Mouse (Mus musculus) B cell, adult (primary cell): ENCODE data around the gene Ntn5. TPM values are rescaled to one million over a fixed set of nuclear protein-coding genes. Genes with fewer than 3 reads are reported as not detected.

Source experiments
- total RNA-seq: library from RNA; stranded (reverse); gene quantifications from 4 replicates; pipeline ENCODE4 v1.2.4, GENCODE M21; 2023; ENCODE audit not compliant: inconsistent age

Gene Ntn5
- total RNA-seq: 0.42 TPM in 1 of 4 replicates, not detected in the others

GRCm38 (mm10) chr7:45683396-45684050, at the start of gene Ntn5:
TSS of gene Ntn5 (plus strand) at chr7:45684022.

GRCm38 (mm10) chr7:45639561-45640027, 44.2 kb upstream of the Ntn5 start, which contains the start of gene Mamstr:
TSS of gene Mamstr (plus strand) at chr7:45639977.

DNA sequence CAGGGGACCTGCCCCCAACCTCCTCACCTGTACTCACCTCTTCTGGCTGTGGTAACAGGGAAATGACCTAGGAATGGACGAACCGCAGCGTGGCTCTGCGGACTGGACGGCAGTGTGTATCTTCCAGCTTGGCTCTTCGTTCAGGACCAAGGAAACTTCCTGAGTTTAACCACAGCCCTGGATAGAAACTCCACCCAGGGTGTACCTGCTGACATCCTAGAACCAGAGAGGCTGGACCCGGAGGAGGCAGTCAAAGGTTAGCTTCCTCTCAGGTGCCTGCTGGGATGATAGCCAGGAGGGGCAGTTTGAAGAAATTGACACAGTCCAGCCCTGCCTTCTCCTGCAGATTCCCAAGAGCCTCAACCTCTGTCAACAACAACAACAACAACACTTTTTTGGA, 17.7 kb upstream of the Ntn5 start, which contains the start of gene Fut2:
Fut2 (minus strand) TSS at position 234 of the 400 bp plus-strand sequence.

DNA sequence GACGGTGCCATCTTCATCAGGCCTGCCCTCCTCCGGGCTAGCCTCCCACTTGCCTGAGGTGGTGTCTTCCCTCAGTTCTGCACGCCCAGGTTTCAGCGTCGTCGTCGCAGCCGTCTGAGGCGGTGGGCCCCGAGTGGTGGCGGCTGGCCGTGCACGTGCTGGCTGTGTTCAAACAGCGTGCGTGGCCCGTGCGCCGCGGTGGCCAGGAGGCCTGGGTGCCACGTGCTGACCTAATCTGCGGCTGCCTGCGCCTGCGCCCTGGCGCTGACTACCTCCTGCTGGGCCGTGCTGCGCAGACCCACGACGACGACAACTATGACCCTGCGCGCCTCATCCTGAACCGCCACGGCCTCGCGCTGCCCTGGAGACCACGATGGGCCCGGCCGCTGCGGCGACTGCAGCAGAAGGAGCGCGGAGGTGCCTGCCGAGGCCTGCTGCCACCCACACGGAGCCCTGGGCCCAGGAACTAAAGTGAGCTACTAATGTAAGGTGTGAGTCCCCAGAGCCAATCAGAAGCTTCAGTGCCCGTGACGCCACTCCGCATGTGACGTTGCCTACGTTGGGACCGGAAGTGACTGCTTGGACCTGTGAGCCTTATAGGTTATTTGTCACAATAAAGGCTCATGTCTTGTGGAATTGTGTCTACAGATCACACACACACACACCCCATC, 10.2 kb downstream of the Ntn5 start, which contains the start of gene Sec1:
Sec1 (minus strand) TSS at position 482 of the 671 bp plus-strand sequence.

GRCm38 (mm10) chr7:45699523-45700141, 15.8 kb downstream of the Ntn5 start, which contains the start of gene Car11:
TSS of gene Car11 (plus strand) at chr7:45699843.

GRCm38 (mm10) chr7:45704730-45705442, 21.1 kb downstream of the Ntn5 start, which contains the start of gene Dbp:
TSS of gene Dbp (plus strand) at chr7:45705088.

GRCm38 (mm10) chr7:45715090-45715708, 31.4 kb downstream of the Ntn5 start, which contains the start of gene Rpl18:
TSS of gene Rpl18 (plus strand) at chr7:45715457.

GRCm38 (mm10) chr7:45717918-45718297, 34.1 kb downstream of the Ntn5 start, which contains the start of gene Sphk2:
TSS of gene Sphk2 (minus strand) at chr7:45718002.

GRCm38 (mm10) chr7:45720413-45721233, 36.8 kb downstream of the Ntn5 start, which contains the start of gene Fam83e:
TSS of gene Fam83e (plus strand) at chr7:45721212.

GRCm38 (mm10) chr7:45725713-45726112, 41.9 kb downstream of the Ntn5 start, which contains the start of gene Spaca4:
TSS of gene Spaca4 (minus strand) at chr7:45725813.

Other genes starting within 250 kb of the Ntn5 start
- gene Gys1, start 249.2 kb upstream of the Ntn5 start, total RNA-seq: 15.2 to 19.8 TPM (median 17.4 TPM) in 4 replicates
- 38.2 to 60.2 TPM (median 47.5 TPM) in 4 replicates for gene Ruvbl2, start 245.9 kb upstream of the Ntn5 start, total RNA-seq
- 648 to 704 TPM (median 682 TPM) in 4 replicates for gene Ftl1, start 224.1 kb upstream of the Ntn5 start, total RNA-seq
- gene Bax, start 217.1 kb upstream of the Ntn5 start, total RNA-seq: 107 to 138 TPM (median 119 TPM) in 4 replicates
- gene Tulp2, start 202.1 kb upstream of the Ntn5 start, total RNA-seq: not detected in 4 replicates
- 0.77 to 1.8 TPM (median 0.98 TPM) in 4 replicates for gene Gm45808, start 197.2 kb upstream of the Ntn5 start, total RNA-seq
- gene Dhdh, start 195.2 kb upstream of the Ntn5 start, total RNA-seq: 2.9 to 3.9 TPM (median 3.5 TPM) in 4 replicates
- 76.1 to 93.0 TPM (median 84.2 TPM) in 4 replicates for gene Nucb1, start 173.6 kb upstream of the Ntn5 start, total RNA-seq
- gene Ppp1r15a, start 157.8 kb upstream of the Ntn5 start, total RNA-seq: 1,362 to 1,471 TPM (median 1,417 TPM) in 4 replicates
- gene Plekha4, start 157.7 kb upstream of the Ntn5 start, total RNA-seq: 0.83 to 4.6 TPM (median 2.2 TPM) in 4 replicates
- gene Hsd17b14, start 129.1 kb upstream of the Ntn5 start, total RNA-seq: not detected in 4 replicates
- gene Bcat2, start 113.9 kb upstream of the Ntn5 start, total RNA-seq: 27.1 to 39.9 TPM (median 32.9 TPM) in 4 replicates
- not detected in 4 replicates for gene Fgf21, start 68.5 kb upstream of the Ntn5 start, total RNA-seq
- not detected in 4 replicates for gene Fut1, start 66.7 kb upstream of the Ntn5 start, total RNA-seq
- gene Izumo1, start 62.2 kb upstream of the Ntn5 start, total RNA-seq: not detected in 4 replicates
- gene Rasip1, start 56.5 kb upstream of the Ntn5 start, total RNA-seq: 0.27 to 0.35 TPM in 2 of 4 replicates, not detected in the others
- gene Mamstr, start 44.0 kb upstream of the Ntn5 start, total RNA-seq: not detected in 4 replicates
- gene Fut2, start 17.6 kb upstream of the Ntn5 start, total RNA-seq: not detected in 4 replicates
- 0.27 TPM in 1 of 4 replicates, not detected in the others for gene Sec1, start 10.4 kb downstream of the Ntn5 start, total RNA-seq
- not detected in 4 replicates for gene Car11, start 15.8 kb downstream of the Ntn5 start, total RNA-seq
- gene Dbp, start 21.1 kb downstream of the Ntn5 start, total RNA-seq: 17.8 to 20.5 TPM (median 19.0 TPM) in 4 replicates
- gene Rpl18, start 31.4 kb downstream of the Ntn5 start, total RNA-seq: 2,003 to 2,338 TPM (median 2,227 TPM) in 4 replicates
- 30.8 to 37.6 TPM (median 33.8 TPM) in 4 replicates for gene Sphk2, start 34.0 kb downstream of the Ntn5 start, total RNA-seq
- 0.77 to 1.7 TPM (median 1.3 TPM) in 4 replicates for gene Fam83e, start 37.2 kb downstream of the Ntn5 start, total RNA-seq
- gene Spaca4, start 41.8 kb downstream of the Ntn5 start, total RNA-seq: not detected in 4 replicates
- gene Lmtk3, start 99.7 kb downstream of the Ntn5 start, total RNA-seq: 0.19 to 0.27 TPM (median 0.21 TPM) in 3 of 4 replicates, not detected in the other
- gene Sult2b1, start 100.6 kb downstream of the Ntn5 start, total RNA-seq: 1.3 to 1.9 TPM in 2 of 4 replicates, not detected in the others
- 136 to 151 TPM (median 143 TPM) in 4 replicates for gene Cyth2, start 130.6 kb downstream of the Ntn5 start, total RNA-seq
- gene Kcnj14, start 140.8 kb downstream of the Ntn5 start, total RNA-seq: 1.8 to 5.1 TPM (median 3.7 TPM) in 4 replicates
- 26.1 to 38.5 TPM (median 31.5 TPM) in 4 replicates for gene Grwd1, start 146.9 kb downstream of the Ntn5 start, total RNA-seq
- gene Kdelr1, start 188.8 kb downstream of the Ntn5 start, total RNA-seq: 58.3 to 59.3 TPM (median 58.7 TPM) in 4 replicates
- 0.29 to 0.55 TPM (median 0.35 TPM) in 4 replicates for gene Grin2d, start 194.4 kb downstream of the Ntn5 start, total RNA-seq
- gene Syngr4, start 212.7 kb downstream of the Ntn5 start, total RNA-seq: not detected in 4 replicates
- 5.5 to 10.0 TPM (median 7.1 TPM) in 4 replicates for gene Tmem143, start 212.9 kb downstream of the Ntn5 start, total RNA-seq
- 184 to 230 TPM (median 195 TPM) in 4 replicates for gene Emp3, start 237.4 kb downstream of the Ntn5 start, total RNA-seq
- 5.8 to 10.9 TPM (median 8.7 TPM) in 4 replicates for gene Ccdc114, start 240.1 kb downstream of the Ntn5 start, total RNA-seq